In the genomic region with DNA sequence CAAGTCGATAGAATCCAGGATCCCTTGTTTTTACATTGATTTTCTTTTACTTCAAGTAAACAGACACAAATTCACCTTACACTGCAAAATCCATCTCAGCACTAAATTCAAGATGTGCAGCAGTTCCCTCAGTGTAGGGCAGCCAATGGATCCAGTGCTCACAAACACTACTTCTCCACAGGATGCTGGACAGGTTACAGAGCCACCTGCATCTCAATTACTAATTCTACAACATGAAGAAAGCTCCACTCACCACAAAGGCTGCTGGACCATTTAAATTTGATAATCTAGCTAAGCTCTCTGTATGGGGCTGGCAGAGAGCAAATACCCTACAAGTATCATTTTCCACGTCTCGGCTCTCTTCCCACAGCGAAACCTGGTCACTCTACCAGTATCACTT, we compare ENCODE assay signal across 17 mouse cellular contexts.
"Had no signal": no experiment of that assay in that cellular context is flagged by ENCODE, and none has a peak within 500 bp of the region (broad histone marks: within the 10 kb centered on the region; RNA-seq: fewer than 3 reads in every experiment).

No protein-coding gene starts in this region.

- H3K9me3 ChIP-seq: liver, embryonic 13.5 days; midbrain, embryonic 10.5 days; midbrain, embryonic 13.5 days; neural tube, embryonic 13.5 days; stomach, embryonic 15.5 days had no signal

- H3K27ac ChIP-seq: kidney, postnatal 0 days; layer of hippocampus, adult 2 months; liver, embryonic 13.5 days; midbrain, embryonic 10.5 days; midbrain, embryonic 13.5 days; neural tube, embryonic 13.5 days; stomach, embryonic 15.5 days had no signal

- DNase-seq: kidney, postnatal 25 days; layer of hippocampus, adult 9-11 months; liver, embryonic 13.5 days; lung, embryonic 14.5 days; lung, postnatal 36 days; retina, postnatal 1 day; right cerebral cortex, postnatal 25 days; spleen, adult 18-20 months; thymus, postnatal 25 days had no signal

- H3K4me1 ChIP-seq: liver, embryonic 13.5 days; megakaryocyte, embryonic 14.5 days; stomach, embryonic 15.5 days had no signal

- H3K36me3 ChIP-seq: liver, embryonic 13.5 days; midbrain, embryonic 10.5 days; midbrain, embryonic 13.5 days; neural tube, embryonic 13.5 days; stomach, embryonic 15.5 days had no signal

- H3K4me3 ChIP-seq: layer of hippocampus, adult 2 months; liver, embryonic 13.5 days; megakaryocyte, embryonic 14.5 days; midbrain, embryonic 10.5 days; midbrain, embryonic 13.5 days; myocyte; neural tube, embryonic 13.5 days; stomach, embryonic 15.5 days had no signal

- H3K27me3 ChIP-seq: liver, embryonic 13.5 days; megakaryocyte, embryonic 14.5 days; midbrain, embryonic 13.5 days; neural tube, embryonic 13.5 days; stomach, embryonic 15.5 days had no signal
